Mouse (Mus musculus) forebrain, embryonic 13.5 days (tissue): ENCODE measurements around the gene Tmed8. TPM values are rescaled to one million over a fixed set of nuclear protein-coding genes. Genes with fewer than 3 reads are reported as not detected.

Experiments
- ATAC-seq: fragments of 200-750 bp; cut with Nextera tagmentation; 2 replicates; pipeline ENCODE4 v1.8.0; 2017
- H3K27ac ChIP-seq: fragments of 300-500 bp; sonication (generic); 2 replicates; pipeline ENCODE4 v1.5.1; 2015; ENCODE audit warnings: inconsistent platforms, mild to moderate bottlenecking, moderate library complexity
- H3K27me3 ChIP-seq: fragments of 300-500 bp; sonication (generic); 2 replicates; pipeline ENCODE4 v1.6.1; 2015; ENCODE audit warnings: mild to moderate bottlenecking, inconsistent platforms
- H3K36me3 ChIP-seq: fragments of 300-500 bp; sonication (generic); 2 replicates; pipeline ENCODE4 v1.6.1; 2015; ENCODE audit warnings: mild to moderate bottlenecking, inconsistent platforms; ENCODE audit not compliant: poor library complexity, severe bottlenecking
- H3K4me1 ChIP-seq: fragments of 300-500 bp; sonication (generic); 2 replicates; pipeline ENCODE4 v1.6.1; 2015; ENCODE audit warnings: inconsistent platforms
- H3K4me2 ChIP-seq: fragments of 300-500 bp; sonication (generic); 2 replicates; pipeline ENCODE4 v1.6.1; 2015; ENCODE audit warnings: inconsistent platforms, mild to moderate bottlenecking, moderate library complexity
- H3K4me3 ChIP-seq: fragments of 300-500 bp; sonication (generic); 2 replicates; pipeline ENCODE4 v1.5.1; 2015; ENCODE audit warnings: mild to moderate bottlenecking, inconsistent platforms
- H3K9ac ChIP-seq: fragments of 300-500 bp; sonication (generic); 2 replicates; pipeline ENCODE4 v1.6.1; 2015; ENCODE audit warnings: mild to moderate bottlenecking, inconsistent platforms
- H3K9me3 ChIP-seq: fragments of 300-500 bp; sonication (generic); replicated peaks from 2 replicates; pipeline ENCODE4 v1.6.1; 2016; ENCODE audit warnings: inconsistent platforms
- WGBS: fragments of 180-500 bp; shearing (Covaris S2); methylation state at CpG from one replicate; pipeline ENCODE4 v1.1.7; 2015; 5-methylcytosine and 5-hydroxymethylcytosine counted together
- polyA plus RNA-seq: library from polyadenylated mRNA; unstranded; fragments of >200 nt; fragmentation: Nextera tagmentation; extraction: Ambion mirVana; gene quantifications from 2 replicates; pipeline ENCODE4 v1.2.1, GENCODE M21; 2015

Gene Tmed8
- polyA plus RNA-seq, 1 experiment from 2014 or later: 2.6 TPM

GRCm38 (mm10) chr12:87201694-87202093 lies 1.4 kb upstream of the Tmed8 start:
- no peak for ATAC-seq
- Histone ChIP-seq H3K9me3 (no peaks in the 10 kb centered on the region), H3K9ac (no peak overlapping the region), H3K4me3 (no peak overlapping the region), H3K27ac (no peak overlapping the region), H3K36me3 (no peaks in the 10 kb centered on the region), H3K27me3 (no peaks in the 10 kb centered on the region), H3K4me2 (no peak overlapping the region), H3K4me1 (peaks cover 9% of the 10 kb centered on the region)
- WGBS: 77% methylated on average over 5 of the region's 5 CpGs

DNA sequence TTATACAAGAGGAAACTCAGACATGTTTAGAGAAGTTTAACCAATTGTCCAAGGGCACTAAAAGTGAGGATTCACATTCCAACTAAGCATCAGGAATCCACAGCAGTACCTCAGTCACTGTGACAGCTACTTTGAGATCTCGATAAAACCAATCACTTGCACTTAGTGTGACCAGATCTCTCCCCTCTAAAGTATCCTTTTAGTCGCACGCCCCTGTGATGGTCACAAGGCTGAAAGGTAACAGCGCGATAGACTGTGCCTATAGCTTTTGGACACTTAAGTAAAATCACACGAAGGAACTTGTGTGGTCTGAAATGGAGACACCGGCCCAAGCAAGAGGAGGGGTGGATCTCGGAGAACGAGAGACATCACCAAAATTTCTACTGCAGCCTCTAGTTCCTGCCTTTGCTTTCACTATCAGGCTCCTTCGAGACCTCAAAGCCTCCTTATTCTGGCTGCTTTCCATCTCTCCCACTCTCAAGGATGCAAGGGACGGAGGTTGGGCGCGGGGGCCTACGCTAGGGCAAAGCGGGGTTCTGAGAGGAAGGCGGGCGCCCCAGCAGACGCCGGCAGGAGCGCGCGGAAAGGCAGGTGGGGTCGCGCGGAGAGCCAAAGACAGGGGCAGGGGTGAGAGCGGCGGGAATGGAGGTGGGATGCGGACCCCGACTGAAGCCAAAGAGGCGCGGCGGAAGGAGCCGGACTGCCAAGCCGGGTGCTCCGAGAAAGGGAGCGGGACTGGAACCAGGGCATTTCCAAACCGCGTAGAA lies 865 bp downstream of the Tmed8 start, which contains the start of gene Samd15:
Gene Samd15 (plus strand): TSS at position 518 of the 767 bp plus-strand sequence.
- H3K27ac ChIP-seq: peak within 1 kb of the TSS; percentile 94
- WGBS: under 1% methylated on average over 37 of the region's 38 CpGs
- no peaks in the 10 kb centered on the region for H3K27me3 ChIP-seq
- peak within 1 kb of the TSS; percentile 95 for H3K9ac ChIP-seq
- peak; percentile 70 for ATAC-seq
- H3K4me3 ChIP-seq: peak within 1 kb of the TSS; percentile 84
- no peaks in the 10 kb centered on the region for H3K9me3 ChIP-seq
- peak within 1 kb of the TSS; percentile 89 for H3K4me2 ChIP-seq
- peaks cover 9% of the 10 kb centered on the region for H3K4me1 ChIP-seq
- H3K36me3 ChIP-seq: no peaks in the 10 kb centered on the region

GRCm38 (mm10) chr12:87198792-87199191 lies 1.5 kb downstream of the Tmed8 start:
- 50% methylated on average over 6 of the region's 6 CpGs for WGBS
- peak overlapping the region; percentile 89 for H3K4me2 ChIP-seq
- H3K9me3 ChIP-seq: no peaks in the 10 kb centered on the region
- no peaks in the 10 kb centered on the region for H3K27me3 ChIP-seq
- H3K36me3 ChIP-seq: no peaks in the 10 kb centered on the region
- peak overlapping the region; percentile 95 for H3K9ac ChIP-seq
- H3K4me3 ChIP-seq: peak overlapping the region; percentile 84
- H3K4me1 ChIP-seq: peaks cover 9% of the 10 kb centered on the region
- ATAC-seq: no peak
- no peak overlapping the region for H3K27ac ChIP-seq

DNA sequence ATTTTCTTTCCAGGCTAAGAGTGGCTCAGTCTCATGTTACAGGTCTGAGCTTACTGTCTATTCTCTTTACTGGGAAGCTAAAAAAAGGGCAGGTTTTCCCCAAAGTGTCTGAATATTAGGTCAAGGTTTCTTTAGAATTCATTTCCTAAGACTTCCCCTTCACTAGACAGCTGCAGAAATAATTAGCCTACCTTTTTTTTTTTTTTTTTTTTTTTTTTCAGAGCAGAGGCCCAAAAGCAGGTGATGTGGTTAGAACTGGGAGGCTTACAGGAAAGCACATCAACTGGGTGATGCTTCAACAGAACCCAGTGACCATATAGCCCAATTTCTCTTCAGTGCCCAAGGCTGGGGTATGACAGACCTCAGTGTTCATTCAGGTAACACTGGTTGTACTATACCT lies 3.9 kb downstream of the Tmed8 start:
- ATAC-seq: no peak
- Histone ChIP-seq H3K27me3 (no peaks in the 10 kb centered on the region), H3K36me3 (no peaks in the 10 kb centered on the region), H3K4me2 (no peak overlapping the region), H3K9ac (no peak overlapping the region), H3K9me3 (no peaks in the 10 kb centered on the region), H3K4me3 (no peak overlapping the region), H3K4me1 (peaks cover 9% of the 10 kb centered on the region), H3K27ac (no peak overlapping the region)

DNA sequence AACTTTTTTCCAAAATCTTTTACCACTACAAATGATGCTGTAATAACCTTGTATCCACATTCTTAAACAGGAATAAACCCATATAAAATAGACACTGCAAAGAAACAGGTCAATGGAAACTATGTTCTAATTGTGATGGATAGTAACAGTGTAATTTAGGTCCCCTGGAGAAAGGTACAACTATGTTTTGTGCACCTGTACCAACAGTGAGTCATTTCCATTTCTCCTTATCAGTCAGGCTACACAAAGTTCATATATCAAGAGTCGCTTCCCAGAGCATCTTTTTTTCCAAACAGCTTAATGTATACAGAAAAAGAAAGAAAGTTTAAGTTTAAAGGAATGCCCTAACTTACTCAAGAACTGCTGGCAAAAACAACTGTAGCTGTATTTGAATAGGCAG lies 5.2 kb downstream of the Tmed8 start:
- WGBS: 91% methylated on average over 1 of the region's 1 CpGs
- Histone ChIP-seq H3K27me3 (no peaks in the 10 kb centered on the region), H3K4me1 (peaks cover 9% of the 10 kb centered on the region), H3K4me2 (no peak overlapping the region), H3K36me3 (no peaks in the 10 kb centered on the region), H3K27ac (no peak overlapping the region), H3K4me3 (no peak overlapping the region), H3K9ac (no peak overlapping the region), H3K9me3 (no peaks in the 10 kb centered on the region)
- no peak for ATAC-seq

- ATAC-seq: no peak
- 96% methylated on average over 3 of the region's 3 CpGs for WGBS
Observed at GRCm38 (mm10) chr12:87193008-87193407, 7.2 kb downstream of the Tmed8 start.

DNA sequence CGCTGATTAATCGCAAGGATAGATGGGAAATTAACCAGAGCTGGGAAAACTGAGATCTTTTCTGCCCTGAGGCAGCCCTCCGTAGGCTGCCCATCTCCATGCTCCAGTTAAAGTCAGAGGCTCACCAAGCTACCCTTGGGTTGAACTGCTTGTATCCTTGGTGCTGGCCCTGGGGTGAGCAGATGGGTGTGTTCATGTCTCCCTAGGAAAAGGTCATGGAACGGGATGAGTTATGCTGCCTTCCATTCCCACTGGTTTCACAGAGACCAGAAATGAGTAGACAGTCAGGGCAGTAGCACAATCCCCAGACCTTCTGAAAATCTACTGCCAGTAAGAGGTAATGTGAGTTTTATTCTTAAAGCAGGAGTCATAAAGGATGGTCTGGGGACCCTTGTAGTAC lies 22.6 kb downstream of the Tmed8 start:
- Histone ChIP-seq H3K4me3 (no peak overlapping the region), H3K9ac (no peak overlapping the region), H3K27ac (no peak overlapping the region), H3K36me3 (peaks cover 36% of the 10 kb centered on the region), H3K4me1 (peaks cover 3% of the 10 kb centered on the region; the same call in 1 of the 2 replicates), H3K9me3 (no peaks in the 10 kb centered on the region), H3K27me3 (no peaks in the 10 kb centered on the region), H3K4me2 (no peak overlapping the region)
- no peak for ATAC-seq
- over 99% methylated on average over 4 of the region's 4 CpGs for WGBS

More at GRCm38 (mm10) chr12:87193008-87193407, 7.2 kb downstream of the Tmed8 start:
- Histone ChIP-seq H3K9ac (no peak overlapping the region), H3K4me2 (no peak overlapping the region), H3K4me3 (no peak overlapping the region), H3K27me3 (no peaks in the 10 kb centered on the region), H3K36me3 (no peaks in the 10 kb centered on the region), H3K4me1 (no peaks in the 10 kb centered on the region), H3K27ac (no peak overlapping the region), H3K9me3 (no peaks in the 10 kb centered on the region)

- H3K36me3 ChIP-seq: peaks cover 50% of the 10 kb centered on the region
- H3K27ac ChIP-seq: no peak overlapping the region
- no peak overlapping the region for H3K9ac ChIP-seq
Observed at GRCm38 (mm10) chr12:87175194-87175946, 24.9 kb downstream of the Tmed8 start.

DNA sequence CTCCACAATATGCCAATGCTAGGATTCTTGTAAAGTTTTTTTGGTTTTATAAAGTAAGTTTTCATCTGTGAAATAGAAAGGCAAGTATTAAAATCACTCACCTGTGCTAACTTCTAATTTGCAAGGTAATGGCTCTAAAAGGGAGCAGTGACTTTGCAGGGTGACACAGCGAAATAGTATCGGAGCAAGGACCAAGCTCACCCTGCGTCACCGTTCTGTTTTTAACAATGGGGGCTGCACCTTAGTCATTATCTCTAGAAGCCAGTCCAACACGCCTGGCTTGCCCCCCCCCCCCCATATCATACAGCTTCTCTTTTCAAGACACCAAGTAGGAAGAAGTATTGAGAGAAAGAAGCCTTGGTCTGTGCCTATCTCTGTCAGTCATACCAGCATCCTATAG lies 39.4 kb downstream of the Tmed8 start:
- Histone ChIP-seq H3K4me2 (no peak overlapping the region), H3K27ac (no peak overlapping the region), H3K36me3 (peaks cover 28% of the 10 kb centered on the region), H3K27me3 (no peaks in the 10 kb centered on the region), H3K4me3 (no peak overlapping the region), H3K9me3 (no peaks in the 10 kb centered on the region), H3K4me1 (no peaks in the 10 kb centered on the region), H3K9ac (no peak overlapping the region)
- 93% methylated on average over 5 of the region's 5 CpGs for WGBS
- no peak for ATAC-seq

More at GRCm38 (mm10) chr12:87175194-87175946, 24.9 kb downstream of the Tmed8 start:
- Histone ChIP-seq H3K4me1 (peaks cover 3% of the 10 kb centered on the region; the same call in 1 of the 2 replicates), H3K4me3 (no peak overlapping the region), H3K4me2 (no peak overlapping the region), H3K27me3 (no peaks in the 10 kb centered on the region), H3K9me3 (no peaks in the 10 kb centered on the region)
- ATAC-seq: no peak
- WGBS: 77% methylated on average over 4 of the region's 4 CpGs

GRCm38 (mm10) chr12:87160310-87160709 lies 39.9 kb downstream of the Tmed8 start:
- ATAC-seq: no peak
- WGBS: 86% methylated on average over 1 of the region's 1 CpGs
- H3K4me3 ChIP-seq: no peak overlapping the region
- no peaks in the 10 kb centered on the region for H3K4me1 ChIP-seq
- H3K9me3 ChIP-seq: no peaks in the 10 kb centered on the region
- H3K27ac ChIP-seq: no peak overlapping the region
- no peaks in the 10 kb centered on the region for H3K27me3 ChIP-seq
- H3K36me3 ChIP-seq: peaks cover 30% of the 10 kb centered on the region
- no peak overlapping the region for H3K9ac ChIP-seq
- no peak overlapping the region for H3K4me2 ChIP-seq

- H3K4me2 ChIP-seq: no peak overlapping the region
- no peaks in the 10 kb centered on the region for H3K4me1 ChIP-seq
- no peaks in the 10 kb centered on the region for H3K27me3 ChIP-seq
- no peak for ATAC-seq
- peaks cover 22% of the 10 kb centered on the region for H3K36me3 ChIP-seq
- H3K9ac ChIP-seq: no peak overlapping the region
- no peaks in the 10 kb centered on the region for H3K9me3 ChIP-seq
- WGBS: 82% methylated on average over 7 of the region's 7 CpGs
- H3K27ac ChIP-seq: no peak overlapping the region
- H3K4me3 ChIP-seq: no peak overlapping the region
Observed at GRCm38 (mm10) chr12:87158099-87158498, 42.2 kb downstream of the Tmed8 start.

DNA sequence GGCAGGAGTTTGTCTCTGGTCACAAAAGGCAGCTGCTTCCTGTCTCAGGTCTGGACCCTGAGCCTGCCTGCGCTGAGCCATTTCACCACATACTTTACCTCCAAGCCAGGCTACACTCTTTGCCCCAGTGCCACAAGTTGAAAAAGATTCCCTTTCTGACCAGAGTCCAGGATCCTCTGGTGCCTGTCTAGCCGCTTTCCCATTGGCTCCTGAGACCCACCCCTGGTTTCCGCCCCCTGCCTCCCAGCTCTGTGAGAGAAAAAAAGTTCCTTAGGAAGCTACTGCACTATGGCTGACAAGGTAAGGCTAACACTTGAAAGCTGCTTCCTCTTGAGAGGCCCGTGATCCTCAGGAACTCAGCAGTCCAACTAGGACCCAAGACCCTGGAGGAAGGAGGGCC lies 42.9 kb downstream of the Tmed8 start:
- no peak for ATAC-seq
- H3K36me3 ChIP-seq: peaks cover 20% of the 10 kb centered on the region
- H3K4me1 ChIP-seq: no peaks in the 10 kb centered on the region
- H3K9me3 ChIP-seq: no peaks in the 10 kb centered on the region
- H3K27me3 ChIP-seq: no peaks in the 10 kb centered on the region
- no peak overlapping the region for H3K27ac ChIP-seq
- no peak overlapping the region for H3K4me3 ChIP-seq
- WGBS: 57% methylated on average over 4 of the region's 4 CpGs
- H3K4me2 ChIP-seq: no peak overlapping the region
- H3K9ac ChIP-seq: no peak overlapping the region
